Mouse (Mus musculus) left cerebral cortex, adult 2 months (tissue): ENCODE measurements around the gene Zkscan14. TPM values are rescaled to one million over a fixed set of nuclear protein-coding genes. Genes with fewer than 3 reads are reported as not detected.
"Not testable (repeated sequence)": the region's sequence is repeated elsewhere in the genome, so short reads cannot be mapped to it uniquely, and the experiment has no call there.

Source experiments
- DNase-seq, 2 experiments: peaks; one replicate each; pipeline ENCODE4 v3.0.0; 2021 to 2022; ENCODE audit warnings: low spot score in 2 of 2, mixed read lengths in 1 of 2; ENCODE audit errors: extremely low spot score in 1 of 2
- H3K27ac ChIP-seq: fragments of 200-600 bp; 2 replicates; pipeline ENCODE4 v1.8.1; 2022
- H3K4me3 ChIP-seq: fragments of 200-600 bp; 2 replicates; pipeline ENCODE4 v1.8.1; 2022
- CTCF ChIP-seq: fragments of 200-600 bp; IDR thresholded peaks from 2 replicates; pipeline ENCODE4 v1.8.1; 2022; ENCODE audit warnings: antibody characterized with exemption, mild to moderate bottlenecking, moderate library complexity
- intact Hi-C: fragments of 180-260 bp; cut with DNase I; formaldehyde crosslinking; loops from one replicate; pipeline ENCODE4 v1.15.1; 2025
- total RNA-seq, 2 experiments: library from RNA; stranded (reverse); gene quantifications; 2 replicates each; pipeline ENCODE4 v1.2.3; 2021

Zkscan14 gene
- total RNA-seq, 2 experiments from 2014 or later, result 13.4 to 14.1 TPM

GRCm38 (mm10) chr5:145218206-145218605, 16.5 kb upstream of the Zkscan14 start:
- intact Hi-C loops, result no loop called here
- Histone ChIP-seq H3K4me3 (no peak overlapping the region), H3K27ac (no peak overlapping the region)
- no peak for DNase-seq
- TF ChIP-seq CTCF, result no peak

GRCm38 (mm10) chr5:145217746-145218145, 16.1 kb upstream of the Zkscan14 start:
- H3K27ac ChIP-seq, result no peak overlapping the region
- no peak for DNase-seq
- H3K4me3 ChIP-seq, result no peak overlapping the region
- intact Hi-C loops, result no loop called here
- TF ChIP-seq CTCF, result no peak

GRCm38 (mm10) chr5:145214679-145215078, 13.0 kb upstream of the Zkscan14 start:
- Histone ChIP-seq H3K4me3 (no peak overlapping the region), H3K27ac (no peak overlapping the region)
- peak; percentile 50 for TF ChIP-seq CTCF
- DNase-seq, result no peak
- intact Hi-C loops, result no loop called here

GRCm38 (mm10) chr5:145213505-145213904, 11.8 kb upstream of the Zkscan14 start:
- H3K27ac ChIP-seq, result no peak overlapping the region
- no peak overlapping the region for H3K4me3 ChIP-seq
- intact Hi-C loops, result no loop called here
- TF ChIP-seq CTCF, result no peak
- no peak for DNase-seq

- intact Hi-C loops, result no loop called here
- H3K27ac ChIP-seq, result no peak overlapping the region
Observed at GRCm38 (mm10) chr5:145212216-145212615, 10.5 kb upstream of the Zkscan14 start.

GRCm38 (mm10) chr5:145211340-145211739, 9.7 kb upstream of the Zkscan14 start:
- no peak overlapping the region for H3K27ac ChIP-seq
- no peak for DNase-seq
- intact Hi-C loops, result no loop called here
- H3K4me3 ChIP-seq, result no peak overlapping the region
- no peak for TF ChIP-seq CTCF

More at GRCm38 (mm10) chr5:145212216-145212615, 10.5 kb upstream of the Zkscan14 start:
- no peak overlapping the region for H3K4me3 ChIP-seq
- no peak for TF ChIP-seq CTCF
- no peak for DNase-seq

- H3K27ac ChIP-seq, H3K4me3 ChIP-seq, intact Hi-C loops, DNase-seq: not testable (repeated sequence)
Observed at GRCm38 (mm10) chr5:145208391-145208790, 6.7 kb upstream of the Zkscan14 start.

- H3K4me3 ChIP-seq, result no peak overlapping the region
- DNase-seq, result no peak
- intact Hi-C loops, result no loop called here
- no peak overlapping the region for H3K27ac ChIP-seq
- no peak for TF ChIP-seq CTCF
Observed at GRCm38 (mm10) chr5:145207954-145208353, 6.3 kb upstream of the Zkscan14 start.

GRCm38 (mm10) chr5:145207385-145207784, 5.7 kb upstream of the Zkscan14 start:
- TF ChIP-seq CTCF, result no peak
- Histone ChIP-seq H3K4me3 (no peak overlapping the region), H3K27ac (no peak overlapping the region)
- DNase-seq, result no peak
- intact Hi-C loops, result no loop called here

- no peak for TF ChIP-seq CTCF
- Histone ChIP-seq H3K4me3 (peak overlapping the region; percentile 74), H3K27ac (no peak overlapping the region; the same call in 1 of the 2 replicates)
- DNase-seq, result no peak
- intact Hi-C loops, result no loop called here
Observed at GRCm38 (mm10) chr5:145205041-145205440, 3.4 kb upstream of the Zkscan14 start.

GRCm38 (mm10) chr5:145203936-145204691, 2.4 kb upstream of the Zkscan14 start, which contains the start of gene Zkscan5:
Zkscan5 (plus strand) TSS chr5:145204562.
- H3K27ac ChIP-seq, result peak within 1 kb of the TSS; percentile 98
- intact Hi-C loops, result loop anchor here (1.0 kb wide), 2 partner anchors 27 to 37 kb away; partner anchors contain the start of genes Cpsf4, Ptcd1 and Zfp655
- H3K4me3 ChIP-seq, result peak within 1 kb of the TSS; percentile 74
- peak; percentile 19 for TF ChIP-seq CTCF
- peak; percentile 95 to 98 for DNase-seq

GRCm38 (mm10) chr5:145202446-145202845, 778 bp upstream of the Zkscan14 start:
- Histone ChIP-seq H3K27ac (no peak overlapping the region), H3K4me3 (no peak overlapping the region)
- no peak for TF ChIP-seq CTCF
- DNase-seq, result no peak
- intact Hi-C loops, result no loop called here

- intact Hi-C loops, result no loop called here
- no peak for TF ChIP-seq CTCF
- no peak for DNase-seq
- Histone ChIP-seq H3K4me3 (peak overlapping the region; percentile 80), H3K27ac (no peak overlapping the region)
Observed at GRCm38 (mm10) chr5:145200387-145200786, 1.3 kb downstream of the Zkscan14 start.
